Mouse (Mus musculus): ENCODE results near the gene Dock7.

- no peak for TF ChIP-seq POLR2A (IDR thresholded peaks at IDR 0.05; ENCODE audit: low read depth, low read length)
- no peak for TF ChIP-seq CTCF (IDR thresholded peaks at IDR 0.05; ENCODE audit: borderline replicate concordance, insufficient read depth, low read length)
These were observed 170.2 kb downstream of the Dock7 start for GRCm38 (mm10) chr4:98950563-98950962.

Data from embryonic fibroblast, embryonic 13.5 days (primary cell).